Mouse (Mus musculus) G1E (cell line): Measurements from ENCODE around the gene Vpreb1.

Source experiments
- CTCF ChIP-seq: IDR thresholded peaks from 2 replicates; pipeline ENCODE4 v1.5.1; 2012; ENCODE audit warnings: low read depth, low read length, inconsistent platforms, mixed read lengths
- GATA2 ChIP-seq: IDR thresholded peaks from 2 replicates; pipeline ENCODE4 v1.6.1; 2012; ENCODE audit warnings: low read depth, low read length, inconsistent platforms, borderline replicate concordance

- TF ChIP-seq CTCF (no peak), GATA2 (no peak)
These were observed 4.7 kb downstream of the Vpreb1 start for GRCm38 (mm10) chr16:16865696-16866561.
